Mouse (Mus musculus): ENCODE measurements around the gene Crispld2. TPM values are rescaled to one million over a fixed set of nuclear protein-coding genes. Genes with fewer than 3 reads are reported as not detected.
A peak's percentile ranks its signal among the peaks of the same experiment; 100 is the strongest.

The Crispld2 gene
- total and polyA plus RNA-seq, 2 experiments from 2014 or later: 2.6 to 15.5 TPM

GRCm38 (mm10) chr8:120000461-120000860 lies 8.2 kb downstream of the Crispld2 start:
- ATAC-seq (ENCODE audit: insufficient read depth, low read depth) (no peak), DNase-seq (ENCODE audit: low spot score) (no peak)
- H3K4me2 ChIP-seq (ENCODE audit: low read depth, low read length): no peak overlapping the region
- H3K9me3 ChIP-seq (replicated peaks; ENCODE audit: control insufficient read depth, low read length): no peaks in the 10 kb centered on the region
- H3K4me3 ChIP-seq (ENCODE audit: low read depth, low read length): no peak overlapping the region
- WGBS: 43% methylated on average over 8 of the region's 8 CpGs
- H3K27me3 ChIP-seq (ENCODE audit: control insufficient read depth, insufficient read depth, low read length): 0 out of 2 replicates have a peak, but pooled peaks cover 5% of the 10 kb centered on the region
- TF ChIP-seq CTCF (IDR thresholded peaks at IDR 0.05; ENCODE audit: low read depth) (no peak), EP300 (IDR thresholded peaks at IDR 0.05; ENCODE audit: low read depth) (no peak)
- H3K36me3 ChIP-seq (replicated peaks; ENCODE audit: control insufficient read depth, insufficient read depth, low read length): no peaks in the 10 kb centered on the region
- H3K9ac ChIP-seq (replicated peaks; ENCODE audit: low read depth, low read length): no peak overlapping the region
- H3K27ac ChIP-seq (ENCODE audit: low read depth): no peak overlapping the region; the same call in 1 of the 2 replicates
- H3K4me1 ChIP-seq (ENCODE audit: control insufficient read depth, insufficient read depth): 0 out of 2 replicates have a peak, but pooled peaks cover 4% of the 10 kb centered on the region

GRCm38 (mm10) chr8:120001712-120002111 lies 9.5 kb downstream of the Crispld2 start:
- Histone ChIP-seq H3K4me3 (ENCODE audit: low read depth, low read length) (no peak overlapping the region), H3K27ac (ENCODE audit: low read depth) (no peak overlapping the region), H3K4me2 (ENCODE audit: low read depth, low read length) (no peak overlapping the region), H3K27me3 (ENCODE audit: control insufficient read depth, insufficient read depth, low read length) (peaks cover 5% of the 10 kb centered on the region; the same call in 1 of the 2 replicates), H3K4me1 (ENCODE audit: control insufficient read depth, insufficient read depth) (0 out of 2 replicates have a peak, but pooled peaks cover 4% of the 10 kb centered on the region), H3K9ac (replicated peaks; ENCODE audit: low read depth, low read length) (no peak overlapping the region), H3K36me3 (replicated peaks; ENCODE audit: control insufficient read depth, insufficient read depth, low read length) (no peaks in the 10 kb centered on the region), H3K9me3 (replicated peaks; ENCODE audit: control insufficient read depth, low read length) (no peaks in the 10 kb centered on the region)
- 75% methylated on average over 7 of the region's 7 CpGs for WGBS
- ATAC-seq (ENCODE audit: insufficient read depth, low read depth) (no peak), DNase-seq (ENCODE audit: low spot score) (no peak)
- TF ChIP-seq CTCF (IDR thresholded peaks at IDR 0.05; ENCODE audit: low read depth) (no peak), EP300 (IDR thresholded peaks at IDR 0.05; ENCODE audit: low read depth) (no peak)

DNA sequence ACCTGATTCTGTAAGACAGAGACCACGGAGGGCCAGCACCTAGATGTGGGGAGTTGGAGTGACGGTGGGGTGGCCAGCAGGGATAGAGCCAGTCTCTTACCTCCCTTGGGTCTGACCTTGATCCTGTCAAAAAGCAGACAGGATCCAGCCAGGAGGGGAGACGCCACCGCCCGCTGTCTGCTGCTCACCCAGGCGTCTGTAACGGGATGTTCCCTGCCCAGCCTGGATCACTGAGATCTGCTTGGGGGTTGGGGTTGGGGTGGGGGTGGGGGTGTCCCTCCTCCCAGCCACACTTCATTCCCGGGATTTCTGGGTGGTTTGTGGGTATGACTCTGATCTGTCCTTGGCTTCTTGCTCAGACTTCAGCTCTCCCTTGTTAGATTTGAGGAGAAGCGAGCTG lies 10.1 kb downstream of the Crispld2 start:
- 58% methylated on average over 9 of the region's 9 CpGs for WGBS
- Histone ChIP-seq H3K4me2 (ENCODE audit: low read depth, low read length) (no peak overlapping the region), H3K9me3 (replicated peaks; ENCODE audit: control insufficient read depth, low read length) (no peaks in the 10 kb centered on the region), H3K27me3 (ENCODE audit: control insufficient read depth, insufficient read depth, low read length) (peaks cover 4% of the 10 kb centered on the region; the same call in 1 of the 2 replicates), H3K27ac (ENCODE audit: low read depth) (no peak overlapping the region; the same call in 1 of the 2 replicates), H3K4me3 (ENCODE audit: low read depth, low read length) (no peak overlapping the region), H3K9ac (replicated peaks; ENCODE audit: low read depth, low read length) (no peak overlapping the region), H3K4me1 (ENCODE audit: control insufficient read depth, insufficient read depth) (0 out of 2 replicates have a peak, but pooled peaks cover 4% of the 10 kb centered on the region), H3K36me3 (replicated peaks; ENCODE audit: control insufficient read depth, insufficient read depth, low read length) (no peaks in the 10 kb centered on the region)
- TF ChIP-seq EP300 (IDR thresholded peaks at IDR 0.05; ENCODE audit: low read depth): no peak
- no peak for TF ChIP-seq CTCF (IDR thresholded peaks at IDR 0.05; ENCODE audit: low read depth)
- DNase-seq (ENCODE audit: low spot score): no peak
- no peak for ATAC-seq (ENCODE audit: insufficient read depth, low read depth)

- 0 out of 2 replicates have a peak, but pooled peaks cover 4% of the 10 kb centered on the region for H3K4me1 ChIP-seq (ENCODE audit: control insufficient read depth, insufficient read depth)
These were observed 12.0 kb downstream of the Crispld2 start for GRCm38 (mm10) chr8:120004154-120004702.

DNA sequence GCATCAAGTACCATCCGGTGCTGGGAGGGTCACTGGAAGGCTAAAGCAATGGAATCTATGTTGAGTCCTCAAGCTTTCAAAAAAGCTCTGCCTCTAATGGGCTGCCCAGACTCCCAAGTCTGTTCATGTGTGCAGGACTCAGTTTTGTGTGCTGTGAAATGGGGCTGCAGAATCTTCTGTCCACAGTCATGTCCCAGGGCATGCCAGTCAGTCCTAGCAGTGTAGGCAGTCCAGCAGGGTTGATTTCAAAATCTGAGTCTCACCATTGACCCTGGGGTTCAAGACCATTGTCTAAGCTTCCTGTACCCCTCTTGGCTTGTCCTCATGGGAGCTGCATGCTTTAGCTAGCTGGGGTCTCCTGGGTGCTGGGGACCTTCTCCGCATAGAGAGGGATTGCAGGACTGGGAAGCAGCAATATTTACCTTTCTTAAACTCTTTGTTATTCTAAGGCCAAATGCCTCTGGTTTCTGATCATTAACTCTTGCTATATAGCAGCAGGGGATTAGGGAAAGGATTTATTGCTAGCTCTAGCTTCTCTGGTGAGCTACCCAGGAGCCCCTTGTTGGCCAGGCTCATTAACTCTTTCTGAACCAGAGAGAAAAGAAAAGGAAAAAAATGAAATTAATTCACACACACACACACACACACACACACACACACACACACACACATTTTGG lies 12.6 kb downstream of the Crispld2 start:
- ATAC-seq (ENCODE audit: insufficient read depth, low read depth): no peak
- H3K4me1 ChIP-seq (ENCODE audit: control insufficient read depth, insufficient read depth): 0 out of 2 replicates have a peak, but pooled peaks cover 4% of the 10 kb centered on the region

More at GRCm38 (mm10) chr8:120004154-120004702, 12.0 kb downstream of the Crispld2 start:
- no peak overlapping the region for H3K4me2 ChIP-seq (ENCODE audit: low read depth, low read length)
- no peaks in the 10 kb centered on the region for H3K9me3 ChIP-seq (replicated peaks; ENCODE audit: control insufficient read depth, low read length)
- no peak overlapping the region for H3K27ac ChIP-seq (ENCODE audit: low read depth)
- H3K36me3 ChIP-seq (replicated peaks; ENCODE audit: control insufficient read depth, insufficient read depth, low read length): no peaks in the 10 kb centered on the region
- peaks cover 4% of the 10 kb centered on the region; the same call in 1 of the 2 replicates for H3K27me3 ChIP-seq (ENCODE audit: control insufficient read depth, insufficient read depth, low read length)
- H3K4me3 ChIP-seq (ENCODE audit: low read depth, low read length): no peak overlapping the region
- ATAC-seq (ENCODE audit: insufficient read depth, low read depth) (peak; percentile 57; the same call in 1 of the 2 replicates), DNase-seq (ENCODE audit: low spot score) (peak; percentile 43)
- TF ChIP-seq EP300 (IDR thresholded peaks at IDR 0.05; ENCODE audit: low read depth) (no peak), CTCF (IDR thresholded peaks at IDR 0.05; ENCODE audit: low read depth) (no peak)
- 27% methylated on average over 14 of the region's 14 CpGs for WGBS
- H3K9ac ChIP-seq (replicated peaks; ENCODE audit: low read depth, low read length): no peak overlapping the region

More for the DNA sequence above, 12.6 kb downstream of the Crispld2 start:
- peaks cover 4% of the 10 kb centered on the region; the same call in 1 of the 2 replicates for H3K27me3 ChIP-seq (ENCODE audit: control insufficient read depth, insufficient read depth, low read length)
- TF ChIP-seq CTCF (IDR thresholded peaks at IDR 0.05; ENCODE audit: low read depth): no peak
- no peak for TF ChIP-seq EP300 (IDR thresholded peaks at IDR 0.05; ENCODE audit: low read depth)
- H3K9me3 ChIP-seq (replicated peaks; ENCODE audit: control insufficient read depth, low read length): no peaks in the 10 kb centered on the region
- no peak overlapping the region for H3K4me2 ChIP-seq (ENCODE audit: low read depth, low read length)
- DNase-seq (ENCODE audit: low spot score): no peak
- no peak overlapping the region for H3K27ac ChIP-seq (ENCODE audit: low read depth)
- H3K9ac ChIP-seq (replicated peaks; ENCODE audit: low read depth, low read length): no peak overlapping the region
- H3K36me3 ChIP-seq (replicated peaks; ENCODE audit: control insufficient read depth, insufficient read depth, low read length): no peaks in the 10 kb centered on the region
- 48% methylated on average over 2 of the region's 2 CpGs for WGBS
- H3K4me3 ChIP-seq (ENCODE audit: low read depth, low read length): no peak overlapping the region

All from heart, postnatal 0 days (tissue).